Mouse (Mus musculus) lung, embryonic 16.5 days (tissue): Measurements from ENCODE around the gene Bricd5. TPM values are rescaled to one million over a fixed set of nuclear protein-coding genes. Genes with fewer than 3 reads are reported as not detected.

ENCODE experiments used
- ATAC-seq: fragments of 200-750 bp; cut with Nextera tagmentation; 2 replicates; pipeline ENCODE4 v1.8.0; 2017; ENCODE audit warnings: low read depth, mild to moderate bottlenecking, moderate library complexity
- H3K27ac ChIP-seq: fragments of 300-500 bp; sonication (generic); 2 replicates; pipeline ENCODE4 v1.5.1; 2014; ENCODE audit warnings: mild to moderate bottlenecking, control low read depth, low read length
- H3K27me3 ChIP-seq: fragments of 300-500 bp; sonication (generic); 2 replicates; pipeline ENCODE4 v1.6.1; 2014; ENCODE audit warnings: low read depth, low read length, mixed read lengths; ENCODE audit not compliant: control insufficient read depth, insufficient read depth
- H3K36me3 ChIP-seq: fragments of 300-500 bp; sonication (generic); 2 replicates; pipeline ENCODE4 v1.6.1; 2014; ENCODE audit warnings: low read length; ENCODE audit not compliant: control insufficient read depth, insufficient read depth
- H3K4me1 ChIP-seq: fragments of 300-500 bp; sonication (generic); replicated peaks from 2 replicates; pipeline ENCODE4 v1.6.1; 2014; ENCODE audit warnings: low read length, mixed read lengths; ENCODE audit not compliant: control insufficient read depth, insufficient read depth
- H3K4me2 ChIP-seq: fragments of 300-500 bp; sonication (generic); 2 replicates; pipeline ENCODE4 v1.6.1; 2014; ENCODE audit warnings: low read depth, low read length, control low read depth
- H3K4me3 ChIP-seq: fragments of 300-500 bp; sonication (generic); 2 replicates; pipeline ENCODE4 v1.5.1; 2014; ENCODE audit warnings: mild to moderate bottlenecking, low read length, control low read depth
- H3K9ac ChIP-seq: fragments of 300-500 bp; sonication (generic); 2 replicates; pipeline ENCODE4 v1.6.1; 2014; ENCODE audit warnings: low read length, control low read depth
- H3K9me3 ChIP-seq: fragments of 300-500 bp; sonication (generic); 2 replicates; pipeline ENCODE4 v1.6.1; 2016; ENCODE audit warnings: low read length; ENCODE audit not compliant: control insufficient read depth
- WGBS: fragments of 180-500 bp; shearing (Covaris S2); extraction: QIAGEN DNeasy Blood & Tissue Kit; methylation state at CpG from one replicate; pipeline ENCODE4 v1.1.7; 2014; 5-methylcytosine and 5-hydroxymethylcytosine counted together
- polyA plus RNA-seq: library from polyadenylated mRNA; unstranded; fragments of >200 nt; fragmentation: Nextera tagmentation; extraction: Ambion mirVana; gene quantifications from 2 replicates; pipeline ENCODE4 v1.2.1, GENCODE M21; 2015

Gene Bricd5
- polyA plus RNA-seq, 1 experiment from 2014 or later = not detected

GRCm38 (mm10) chr17:24490399-24490798, 16.7 kb downstream of the Bricd5 start:
- no peaks in the 10 kb centered on the region for H3K9me3 ChIP-seq
- ATAC-seq = no peak

DNA sequence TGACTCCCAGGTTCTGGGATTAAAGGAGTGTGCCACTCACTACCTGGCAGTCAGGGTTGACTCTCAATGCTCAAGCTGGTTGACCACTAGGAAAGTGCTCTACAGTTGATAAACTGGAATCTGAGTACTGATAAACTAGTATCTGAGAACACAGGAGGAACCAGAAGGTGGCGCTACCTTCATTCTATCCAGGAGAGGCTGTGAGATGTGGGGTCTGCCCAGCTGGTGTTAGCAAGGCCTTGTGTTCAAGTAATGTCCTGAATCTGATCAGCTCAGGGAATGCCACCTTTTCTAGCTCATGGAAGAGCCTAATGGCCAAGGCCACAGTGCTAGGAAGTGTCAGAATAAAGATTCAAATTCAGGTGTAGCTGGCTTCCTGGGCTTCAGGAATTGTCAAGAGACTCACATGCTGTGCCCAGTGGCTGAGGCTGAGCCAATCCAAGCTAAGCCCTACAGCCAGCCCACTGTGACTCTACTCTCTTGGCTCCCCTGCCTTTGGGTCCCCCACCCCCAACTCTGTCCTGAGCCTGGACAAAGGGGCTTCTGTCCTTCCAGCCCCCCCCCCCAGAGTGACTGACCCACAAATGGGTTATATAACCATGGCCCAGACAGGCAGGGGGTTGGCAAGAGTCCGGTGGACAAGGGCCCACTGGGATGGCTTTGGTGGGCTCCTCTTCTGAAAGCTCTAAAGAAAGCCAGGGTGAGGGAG, 21.1 kb downstream of the Bricd5 start:
- Histone ChIP-seq H3K4me3 (no peak overlapping the region), H3K27me3 (peaks cover 7% of the 10 kb centered on the region), H3K36me3 (no peaks in the 10 kb centered on the region), H3K9me3 (no peaks in the 10 kb centered on the region), H3K4me1 (no peaks in the 10 kb centered on the region), H3K27ac (no peak overlapping the region), H3K9ac (no peak overlapping the region), H3K4me2 (no peak overlapping the region)
- no peak for ATAC-seq
- 45% methylated on average over 2 of the region's 2 CpGs for WGBS

More at GRCm38 (mm10) chr17:24490399-24490798, 16.7 kb downstream of the Bricd5 start:
- H3K4me1 ChIP-seq = peaks cover 9% of the 10 kb centered on the region
- H3K27me3 ChIP-seq = peaks cover 32% of the 10 kb centered on the region
- no peak overlapping the region for H3K27ac ChIP-seq
- no peak overlapping the region for H3K4me2 ChIP-seq
- H3K36me3 ChIP-seq = no peaks in the 10 kb centered on the region
- H3K9ac ChIP-seq = no peak overlapping the region
- H3K4me3 ChIP-seq = no peak overlapping the region
- WGBS = 66% methylated on average over 4 of the region's 4 CpGs

DNA sequence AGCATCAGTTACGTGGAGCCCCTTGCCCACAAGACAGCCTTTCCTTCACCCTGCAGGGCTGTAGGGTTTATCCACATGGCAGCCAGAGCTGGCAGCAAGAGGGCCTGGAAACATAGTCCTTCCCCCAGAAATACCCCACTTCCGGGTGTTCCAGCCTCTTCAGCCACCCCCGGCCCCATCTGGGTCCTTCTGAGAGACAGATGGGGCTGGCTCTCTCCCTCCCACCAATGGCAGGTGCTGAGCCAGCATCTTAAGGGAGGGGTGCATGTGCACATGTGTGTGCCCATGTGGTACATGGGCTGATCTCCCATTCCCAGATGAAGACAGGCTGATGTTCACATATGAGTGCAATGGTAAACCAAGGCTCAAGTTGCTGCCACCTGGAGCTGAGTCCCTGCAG, 21.8 kb downstream of the Bricd5 start:
- H3K27me3 ChIP-seq = peaks cover 2% of the 10 kb centered on the region
- no peaks in the 10 kb centered on the region for H3K9me3 ChIP-seq
- H3K4me2 ChIP-seq = no peak overlapping the region
- whole genome bisulfite sequencing = 73% methylated on average over 3 of the region's 3 CpGs
- no peak overlapping the region for H3K4me3 ChIP-seq
- no peaks in the 10 kb centered on the region for H3K4me1 ChIP-seq
- H3K9ac ChIP-seq = no peak overlapping the region
- no peak overlapping the region for H3K27ac ChIP-seq
- no peaks in the 10 kb centered on the region for H3K36me3 ChIP-seq
- no peak for ATAC-seq

GRCm38 (mm10) chr17:24496026-24496425, 22.3 kb downstream of the Bricd5 start:
- H3K9ac ChIP-seq = no peak overlapping the region
- ATAC-seq = no peak
- H3K27ac ChIP-seq = no peak overlapping the region
- no peaks in the 10 kb centered on the region for H3K4me1 ChIP-seq
- no peak overlapping the region for H3K4me2 ChIP-seq
- no peaks in the 10 kb centered on the region for H3K9me3 ChIP-seq
- peaks cover 2% of the 10 kb centered on the region; the same call in 1 of the 2 replicates for H3K27me3 ChIP-seq
- H3K36me3 ChIP-seq = no peaks in the 10 kb centered on the region
- WGBS = 81% methylated on average over 1 of the region's 1 CpGs
- H3K4me3 ChIP-seq = no peak overlapping the region

DNA sequence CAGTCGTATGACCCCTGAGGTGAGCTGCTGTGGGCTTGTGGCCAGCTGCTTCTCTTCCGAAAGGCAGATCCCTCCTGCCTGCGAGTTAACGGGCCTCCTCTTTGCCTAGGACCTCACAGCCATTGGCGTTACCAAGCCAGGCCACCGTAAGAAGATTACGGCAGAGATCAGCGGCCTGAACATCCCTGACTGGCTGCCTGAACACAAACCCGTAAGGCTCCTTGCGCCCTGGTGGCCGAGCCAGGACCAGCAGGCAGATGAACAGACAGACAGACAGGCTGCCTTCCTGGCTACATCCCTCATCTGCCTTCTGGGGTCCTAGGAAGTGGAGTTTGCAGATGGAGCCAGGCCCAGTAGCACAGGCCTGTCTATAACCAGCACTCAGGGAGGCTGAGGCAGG, 28.5 kb downstream of the Bricd5 start:
- Histone ChIP-seq H3K27me3 (no peaks in the 10 kb centered on the region), H3K9ac (no peak overlapping the region), H3K36me3 (no peaks in the 10 kb centered on the region), H3K4me2 (no peak overlapping the region), H3K4me3 (no peak overlapping the region), H3K27ac (no peak overlapping the region), H3K4me1 (0 out of 2 replicates have a peak, but pooled peaks cover 2% of the 10 kb centered on the region), H3K9me3 (no peaks in the 10 kb centered on the region)
- WGBS = 38% methylated on average over 11 of the region's 11 CpGs
- no peak for ATAC-seq

GRCm38 (mm10) chr17:24504085-24504484, 30.4 kb downstream of the Bricd5 start:
- Histone ChIP-seq H3K27ac (no peak overlapping the region), H3K36me3 (peaks cover 8% of the 10 kb centered on the region), H3K4me3 (no peak overlapping the region), H3K4me2 (no peak overlapping the region), H3K27me3 (no peaks in the 10 kb centered on the region), H3K9me3 (no peaks in the 10 kb centered on the region), H3K9ac (no peak overlapping the region), H3K4me1 (0 out of 2 replicates have a peak, but pooled peaks cover 2% of the 10 kb centered on the region)
- ATAC-seq = no peak
- 80% methylated on average over 10 of the region's 10 CpGs for WGBS

GRCm38 (mm10) chr17:24505286-24505955, 31.7 kb downstream of the Bricd5 start:
- Histone ChIP-seq H3K9ac (no peak overlapping the region), H3K4me1 (0 out of 2 replicates have a peak, but pooled peaks cover 2% of the 10 kb centered on the region), H3K27me3 (no peaks in the 10 kb centered on the region), H3K9me3 (no peaks in the 10 kb centered on the region), H3K27ac (no peak overlapping the region), H3K36me3 (peaks cover 21% of the 10 kb centered on the region), H3K4me2 (no peak overlapping the region), H3K4me3 (no peak overlapping the region)
- 88% methylated on average over 30 of the region's 30 CpGs for WGBS
- no peak for ATAC-seq

GRCm38 (mm10) chr17:24506332-24507070, 32.8 kb downstream of the Bricd5 start:
- peak; percentile 40; the same call in 1 of the 2 replicates for ATAC-seq
- H3K36me3 ChIP-seq = peaks cover 31% of the 10 kb centered on the region
- H3K9ac ChIP-seq = peak overlapping the region; percentile 57; the same call in 1 of the 2 replicates
- H3K4me1 ChIP-seq = 0 out of 2 replicates have a peak, but pooled peaks cover 2% of the 10 kb centered on the region
- no peak overlapping the region for H3K27ac ChIP-seq
- H3K4me3 ChIP-seq = peak overlapping the region; percentile 3; the same call in 1 of the 2 replicates
- H3K27me3 ChIP-seq = no peaks in the 10 kb centered on the region
- peak overlapping the region; percentile 43; the same call in 1 of the 2 replicates for H3K4me2 ChIP-seq
- H3K9me3 ChIP-seq = no peaks in the 10 kb centered on the region
- 29% methylated on average over 36 of the region's 36 CpGs for WGBS
